Mouse (Mus musculus) forebrain, postnatal 0 days (tissue): Measurements from ENCODE around the gene Ensa. TPM values are rescaled to one million over a fixed set of nuclear protein-coding genes. Genes with fewer than 3 reads are reported as not detected.

ENCODE experiments used
- ATAC-seq: fragments of 200-750 bp; cut with Nextera tagmentation; 2 replicates; pipeline ENCODE4 v1.8.0; 2017; ENCODE audit warnings: mild to moderate bottlenecking, moderate library complexity
- DNase-seq: peaks from one replicate; pipeline ENCODE4 v3.0.0-alpha.2; 2015
- H3K27ac ChIP-seq: fragments of 300-500 bp; sonication (generic); 2 replicates; pipeline ENCODE4 v1.5.1; 2014; ENCODE audit warnings: low read depth, mild to moderate bottlenecking, antibody characterized with exemption, low read length, moderate library complexity, mixed read lengths
- H3K27me3 ChIP-seq: fragments of 300-500 bp; sonication (generic); 2 replicates; pipeline ENCODE4 v1.6.1; 2014; ENCODE audit warnings: mild to moderate bottlenecking, low read length, mixed read lengths; ENCODE audit not compliant: insufficient read depth
- H3K36me3 ChIP-seq: fragments of 300-500 bp; sonication (generic); 2 replicates; pipeline ENCODE4 v1.6.1; 2014; ENCODE audit warnings: mild to moderate bottlenecking, moderate library complexity; ENCODE audit not compliant: insufficient read depth
- H3K4me1 ChIP-seq: fragments of 300-500 bp; sonication (generic); 2 replicates; pipeline ENCODE4 v1.6.1; 2014; ENCODE audit warnings: antibody characterized with exemption; ENCODE audit not compliant: insufficient read depth
- H3K4me2 ChIP-seq: fragments of 300-500 bp; sonication (generic); 2 replicates; pipeline ENCODE4 v1.6.1; 2014; ENCODE audit warnings: low read depth, mild to moderate bottlenecking, moderate library complexity
- H3K4me3 ChIP-seq: fragments of 300-500 bp; sonication (generic); 2 replicates; pipeline ENCODE4 v1.5.1; 2014; ENCODE audit warnings: low read depth, low read length, mixed read lengths
- H3K9ac ChIP-seq: fragments of 300-500 bp; sonication (generic); 2 replicates; pipeline ENCODE4 v1.6.1; 2014; ENCODE audit warnings: mild to moderate bottlenecking
- H3K9me3 ChIP-seq: fragments of 300-500 bp; sonication (generic); 2 replicates; pipeline ENCODE4 v1.6.1; 2016; ENCODE audit warnings: low read length
- CTCF ChIP-seq: sonication (generic); IDR thresholded peaks from 2 replicates; pipeline ENCODE4 v1.5.1; 2016; ENCODE audit warnings: antibody characterized with exemption, control low read depth, low read depth
- WGBS: fragments of 180-500 bp; shearing (Covaris S2); extraction: QIAGEN DNeasy Blood & Tissue Kit; methylation state at CpG from one replicate; pipeline ENCODE4 v1.1.7; 2014; 5-methylcytosine and 5-hydroxymethylcytosine counted together
- polyA plus RNA-seq: library from polyadenylated mRNA; unstranded; fragments of >200 nt; fragmentation: Nextera tagmentation; extraction: Ambion mirVana; gene quantifications from 2 replicates; pipeline ENCODE4 v1.2.1, GENCODE M21; 2015
- total RNA-seq: library from RNA; depleted of rRNA; stranded (reverse); fragments of >200 nt; gene quantifications from 2 replicates; pipeline ENCODE4 v1.2.3, GENCODE M21; 2014; rRNA removed

The Ensa gene
- total and polyA plus RNA-seq, 2 experiments from 2014 or later, result 140 to 151 TPM

- H3K27me3 ChIP-seq, result no peaks in the 10 kb centered on the region
- H3K4me1 ChIP-seq, result no peaks in the 10 kb centered on the region
- H3K9me3 ChIP-seq, result no peaks in the 10 kb centered on the region
- DNase-seq (no peak), ATAC-seq (no peak)
- H3K9ac ChIP-seq, result no peak overlapping the region
- no peak overlapping the region for H3K4me3 ChIP-seq
- H3K4me2 ChIP-seq, result no peak overlapping the region
- H3K36me3 ChIP-seq, result no peaks in the 10 kb centered on the region; the same call in 1 of the 2 replicates
- WGBS, result 95% methylated on average over 8 of the region's 8 CpGs
- TF ChIP-seq CTCF, result no peak
- no peak overlapping the region for H3K27ac ChIP-seq
Measured at GRCm38 (mm10) chr3:95679551-95679950, 54.8 kb downstream of the Ensa start.

- Histone ChIP-seq H3K9me3 (no peaks in the 10 kb centered on the region), H3K27ac (no peak overlapping the region), H3K27me3 (no peaks in the 10 kb centered on the region), H3K4me1 (no peaks in the 10 kb centered on the region), H3K9ac (no peak overlapping the region), H3K4me3 (no peak overlapping the region), H3K36me3 (no peaks in the 10 kb centered on the region; the same call in 1 of the 2 replicates), H3K4me2 (no peak overlapping the region)
- ATAC-seq, result no peak
- DNase-seq, result no peak
- WGBS, result 87% methylated on average over 6 of the region's 6 CpGs
- no peak for TF ChIP-seq CTCF
Measured at GRCm38 (mm10) chr3:95680673-95681072, 55.9 kb downstream of the Ensa start.

GRCm38 (mm10) chr3:95681365-95681764, 56.6 kb downstream of the Ensa start:
- 62% methylated on average over 11 of the region's 11 CpGs for WGBS
- TF ChIP-seq CTCF, result no peak
- DNase-seq (no peak), ATAC-seq (no peak)
- H3K9me3 ChIP-seq, result no peaks in the 10 kb centered on the region
- H3K9ac ChIP-seq, result no peak overlapping the region
- H3K27me3 ChIP-seq, result no peaks in the 10 kb centered on the region
- no peaks in the 10 kb centered on the region for H3K4me1 ChIP-seq
- no peak overlapping the region for H3K4me3 ChIP-seq
- H3K4me2 ChIP-seq, result no peak overlapping the region
- no peaks in the 10 kb centered on the region; the same call in 1 of the 2 replicates for H3K36me3 ChIP-seq
- H3K27ac ChIP-seq, result no peak overlapping the region

Other genes with a start within 250 kb of the Ensa start
- gene 4930558C23Rik, start 222.2 kb upstream of the Ensa start, total RNA-seq, result not detected in 2 replicates
- not detected in 2 replicates for gene 4930558C23Rik, start 222.2 kb upstream of the Ensa start, polyA plus RNA-seq
- gene Arnt, start 190.6 kb upstream of the Ensa start, total RNA-seq, result 14.2 and 14.7 TPM in 2 replicates
- gene Arnt, start 190.6 kb upstream of the Ensa start, polyA plus RNA-seq, result 4.0 and 7.8 TPM in 2 replicates
- 6.5 and 16.5 TPM in 2 replicates for gene Ctsk, start 125.7 kb upstream of the Ensa start, total RNA-seq
- gene Ctsk, start 125.7 kb upstream of the Ensa start, polyA plus RNA-seq, result 8.6 and 10.1 TPM in 2 replicates
- gene Ctss, start 98.2 kb upstream of the Ensa start, total RNA-seq, result 17.3 and 20.3 TPM in 2 replicates
- gene Ctss, start 98.2 kb upstream of the Ensa start, polyA plus RNA-seq, result 23.1 and 25.5 TPM in 2 replicates
- not detected in 2 replicates for gene Hormad1, start 65.3 kb upstream of the Ensa start, total RNA-seq
- not detected in 2 replicates for gene Hormad1, start 65.3 kb upstream of the Ensa start, polyA plus RNA-seq
- gene Golph3l, start 36.1 kb upstream of the Ensa start, total RNA-seq, result 23.2 and 28.5 TPM in 2 replicates
- gene Golph3l, start 36.1 kb upstream of the Ensa start, polyA plus RNA-seq, result 18.2 and 19.2 TPM in 2 replicates
- gene Mcl1, start 33.8 kb downstream of the Ensa start, total RNA-seq, result 131 and 137 TPM in 2 replicates
- gene Mcl1, start 33.8 kb downstream of the Ensa start, polyA plus RNA-seq, result 42.9 and 46.6 TPM in 2 replicates
- 0.81 and 1.8 TPM in 2 replicates for gene Adamtsl4, start 62.9 kb downstream of the Ensa start, total RNA-seq
- 0.67 and 2.0 TPM in 2 replicates for gene Adamtsl4, start 62.9 kb downstream of the Ensa start, polyA plus RNA-seq
- gene Ecm1, start 114.6 kb downstream of the Ensa start, total RNA-seq, result 3.3 and 4.8 TPM in 2 replicates
- gene Ecm1, start 114.6 kb downstream of the Ensa start, polyA plus RNA-seq, result 8.3 and 8.7 TPM in 2 replicates
- 40.2 and 52.6 TPM in 2 replicates for gene Tars2, start 135.2 kb downstream of the Ensa start, total RNA-seq
- gene Tars2, start 135.2 kb downstream of the Ensa start, polyA plus RNA-seq, result 36.5 and 41.2 TPM in 2 replicates
- gene Rprd2, start 193.9 kb downstream of the Ensa start, total RNA-seq, result 32.2 and 43.7 TPM in 2 replicates
- 17.2 and 21.0 TPM in 2 replicates for gene Rprd2, start 193.9 kb downstream of the Ensa start, polyA plus RNA-seq
- 14.3 and 14.4 TPM in 2 replicates for gene Prpf3, start 230.9 kb downstream of the Ensa start, total RNA-seq
- 19.3 and 24.9 TPM in 2 replicates for gene Prpf3, start 230.9 kb downstream of the Ensa start, polyA plus RNA-seq
- 113 and 193 TPM in 2 replicates for gene Mrps21, start 246.5 kb downstream of the Ensa start, total RNA-seq
- 251 and 296 TPM in 2 replicates for gene Mrps21, start 246.5 kb downstream of the Ensa start, polyA plus RNA-seq